Mouse (Mus musculus) bone marrow macrophage, adult 2 months (primary cell): ENCODE data around the gene Ripk3.

Experiments
- CTCF ChIP-seq: IDR thresholded peaks from 2 replicates; pipeline ENCODE4 v1.5.1; 2012; ENCODE audit warnings: low read depth, mild to moderate bottlenecking, low read length, moderate library complexity
- POLR2A ChIP-seq: IDR thresholded peaks from 2 replicates; pipeline ENCODE4 v1.6.1; 2012; ENCODE audit warnings: mild to moderate bottlenecking, low read depth, low read length, borderline replicate concordance

- no peak for TF ChIP-seq POLR2A
- no peak for TF ChIP-seq CTCF
These were observed 25.5 kb downstream of the Ripk3 start for GRCm38 (mm10) chr14:55763166-55763565.
